Mouse (Mus musculus) embryonic facial prominence, embryonic 10.5 days (tissue): ENCODE measurements around the gene Pdzd7. TPM values are rescaled to one million over a fixed set of nuclear protein-coding genes. Genes with fewer than 3 reads are reported as not detected.

ENCODE experiments used
- DNase-seq: peaks from one replicate; pipeline ENCODE4 v3.0.0-alpha.2; 2017; ENCODE audit warnings: low spot score
- H3K27ac ChIP-seq: fragments of 300-500 bp; sonication (generic); replicated peaks from 2 replicates; pipeline ENCODE4 v1.5.1; 2016; ENCODE audit warnings: mild to moderate bottlenecking
- H3K27me3 ChIP-seq: fragments of 300-500 bp; sonication (generic); replicated peaks from 2 replicates; pipeline ENCODE4 v1.6.1; 2016; ENCODE audit warnings: low read depth, mild to moderate bottlenecking; ENCODE audit not compliant: poor library complexity, severe bottlenecking
- H3K36me3 ChIP-seq: fragments of 300-500 bp; sonication (generic); replicated peaks from 2 replicates; pipeline ENCODE4 v1.6.1; 2016; ENCODE audit warnings: mild to moderate bottlenecking, moderate library complexity
- H3K4me1 ChIP-seq: fragments of 300-500 bp; sonication (generic); 2 replicates; pipeline ENCODE4 v1.6.1; 2016
- H3K4me3 ChIP-seq: fragments of 300-500 bp; sonication (generic); 2 replicates; pipeline ENCODE4 v1.5.1; 2016; ENCODE audit warnings: mild to moderate bottlenecking, moderate library complexity
- H3K9me3 ChIP-seq: fragments of 300-500 bp; sonication (generic); 2 replicates; pipeline ENCODE4 v1.6.1; 2016; ENCODE audit warnings: mild to moderate bottlenecking
- WGBS: fragments of 180-500 bp; shearing (Covaris S2); methylation state at CpG from one replicate; pipeline ENCODE4 v1.1.7; 2016; 5-methylcytosine and 5-hydroxymethylcytosine counted together
- polyA plus RNA-seq: library from polyadenylated mRNA; unstranded; fragments of >200 nt; fragmentation: Nextera tagmentation; extraction: Ambion mirVana; gene quantifications from 2 replicates; pipeline ENCODE4 v1.2.1, GENCODE M21; 2016

Pdzd7 gene
- polyA plus RNA-seq, 1 experiment from 2014 or later, result 0.27 TPM

DNA sequence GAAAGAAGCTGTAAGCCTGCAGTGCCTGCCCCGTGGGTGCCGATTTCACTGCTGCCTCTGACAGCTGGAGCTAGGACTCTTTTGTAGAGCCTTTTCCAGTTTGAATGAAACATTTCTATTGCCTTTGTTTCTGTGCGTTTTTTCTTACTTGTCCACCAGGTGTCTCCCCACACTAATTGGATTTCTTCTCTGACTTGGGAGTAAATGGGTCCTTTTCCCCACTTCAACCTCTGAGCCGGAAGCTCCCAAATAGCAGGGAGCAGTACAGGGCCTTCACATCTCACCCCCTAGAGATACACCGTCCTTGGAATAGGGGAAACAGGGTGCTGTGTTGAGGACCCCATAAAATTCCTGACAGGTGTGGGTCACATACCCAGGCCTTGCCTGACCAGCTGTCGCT, 32.9 kb downstream of the Pdzd7 start:
- Histone ChIP-seq H3K36me3 (peaks cover 51% of the 10 kb centered on the region), H3K27ac (peak overlapping the region; percentile 98), H3K4me1 (peaks cover 61% of the 10 kb centered on the region), H3K27me3 (no peaks in the 10 kb centered on the region), H3K4me3 (no peak overlapping the region), H3K9me3 (no peaks in the 10 kb centered on the region)
- peak; percentile 21 for DNase-seq
- WGBS, result 49% methylated on average over 6 of the region's 6 CpGs

- Histone ChIP-seq H3K36me3 (peaks cover 56% of the 10 kb centered on the region), H3K4me1 (peaks cover 63% of the 10 kb centered on the region), H3K27ac (peak overlapping the region; percentile 98), H3K27me3 (no peaks in the 10 kb centered on the region), H3K4me3 (no peak overlapping the region), H3K9me3 (no peaks in the 10 kb centered on the region)
- 86% methylated on average over 8 of the region's 8 CpGs for WGBS
- DNase-seq, result no peak
Measured at GRCm38 (mm10) chr19:45012219-45012618, 33.3 kb downstream of the Pdzd7 start.

DNA sequence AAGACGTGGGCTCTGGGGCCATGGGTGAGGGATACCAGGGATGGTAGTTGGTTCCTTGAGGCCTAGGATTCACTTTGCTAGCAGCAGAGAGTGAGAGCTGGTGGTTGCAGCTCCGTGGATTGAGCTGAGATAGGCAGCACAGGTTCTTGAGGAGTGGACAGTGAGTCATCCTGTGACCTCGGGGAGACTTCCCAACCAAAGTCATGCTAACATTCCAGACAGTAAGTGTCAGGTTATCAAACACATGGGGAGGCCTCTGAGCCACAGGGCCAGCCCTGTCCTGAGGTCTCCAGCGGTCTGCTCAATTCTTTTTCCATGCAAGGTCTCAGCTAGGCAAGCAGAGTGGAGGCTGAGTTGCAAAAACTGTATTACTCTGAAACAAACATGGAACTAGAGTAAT, 34.9 kb downstream of the Pdzd7 start:
- H3K36me3 ChIP-seq, result peaks cover 57% of the 10 kb centered on the region
- no peaks in the 10 kb centered on the region for H3K9me3 ChIP-seq
- no peak overlapping the region for H3K27ac ChIP-seq
- peaks cover 56% of the 10 kb centered on the region for H3K4me1 ChIP-seq
- 91% methylated on average over 4 of the region's 4 CpGs for WGBS
- no peak overlapping the region for H3K4me3 ChIP-seq
- no peak for DNase-seq
- no peaks in the 10 kb centered on the region for H3K27me3 ChIP-seq

DNA sequence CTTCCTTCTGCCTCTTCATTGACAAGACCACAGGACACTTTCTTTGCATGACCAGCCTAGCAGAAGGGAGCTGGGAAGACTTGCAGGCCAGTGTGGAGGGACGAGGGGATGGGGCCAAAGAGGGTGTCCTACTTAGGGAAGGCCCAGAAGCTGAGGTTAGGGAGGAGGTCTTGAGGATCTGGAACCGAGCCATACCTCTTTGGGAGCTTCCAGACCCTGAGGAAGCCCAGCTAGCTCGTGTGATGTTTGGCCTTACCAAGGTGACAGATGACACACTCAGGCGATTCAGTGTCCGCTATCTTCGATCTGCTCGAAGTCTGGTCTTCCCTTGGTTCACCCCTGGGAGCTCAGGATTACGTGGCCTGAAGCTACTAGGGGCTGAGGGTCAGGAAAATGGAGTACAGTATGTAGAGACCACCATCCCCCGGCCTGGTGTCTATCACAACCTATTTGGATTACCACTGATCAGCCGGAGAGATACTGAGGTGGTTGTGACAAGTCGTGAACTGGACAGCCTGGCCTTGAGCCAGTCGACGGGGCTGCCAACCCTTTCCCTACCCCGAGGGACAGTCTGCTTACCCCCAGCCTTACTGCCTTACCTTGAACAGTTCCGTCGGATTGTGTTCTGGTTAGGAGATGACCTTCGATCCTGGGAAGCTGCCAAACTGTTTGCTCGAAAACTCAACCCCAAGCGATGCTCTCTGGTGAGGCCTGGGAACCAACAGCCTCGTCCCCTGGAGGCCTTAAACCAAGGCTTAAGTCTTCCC, 37.9 kb downstream of the Pdzd7 start:
- Histone ChIP-seq H3K36me3 (peaks cover 76% of the 10 kb centered on the region), H3K27ac (peak overlapping the region; percentile 90), H3K9me3 (no peaks in the 10 kb centered on the region), H3K27me3 (no peaks in the 10 kb centered on the region), H3K4me1 (peaks cover 32% of the 10 kb centered on the region), H3K4me3 (peak overlapping the region; percentile 97)
- no peak for DNase-seq
- WGBS, result 91% methylated on average over 20 of the region's 20 CpGs

DNA sequence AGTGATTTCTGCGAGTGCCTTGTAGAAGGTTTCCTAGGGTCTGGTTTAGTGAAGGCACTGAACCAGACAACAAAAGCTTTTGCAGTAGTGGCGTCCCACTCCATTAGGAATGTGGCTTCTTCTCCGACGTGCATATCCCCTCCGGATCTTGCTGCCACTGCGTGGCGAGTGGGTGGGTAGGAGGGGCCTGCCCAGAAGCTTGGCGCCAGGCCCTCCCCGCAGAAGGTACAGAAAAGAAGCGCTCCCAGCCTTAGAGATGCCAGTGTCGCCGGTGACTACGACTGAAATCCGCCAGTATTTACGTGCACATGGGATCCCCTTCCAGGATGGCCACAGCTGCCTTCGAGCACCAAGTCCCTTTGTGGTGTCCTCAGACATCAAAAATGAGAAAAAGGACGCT, 38.5 kb downstream of the Pdzd7 start:
- no peaks in the 10 kb centered on the region for H3K27me3 ChIP-seq
- peak overlapping the region; percentile 97 for H3K4me3 ChIP-seq
- no peak for DNase-seq
- H3K36me3 ChIP-seq, result peaks cover 77% of the 10 kb centered on the region
- H3K4me1 ChIP-seq, result peaks cover 28% of the 10 kb centered on the region
- WGBS, result 46% methylated on average over 17 of the region's 17 CpGs
- peak overlapping the region; percentile 90 for H3K27ac ChIP-seq
- no peaks in the 10 kb centered on the region for H3K9me3 ChIP-seq

DNA sequence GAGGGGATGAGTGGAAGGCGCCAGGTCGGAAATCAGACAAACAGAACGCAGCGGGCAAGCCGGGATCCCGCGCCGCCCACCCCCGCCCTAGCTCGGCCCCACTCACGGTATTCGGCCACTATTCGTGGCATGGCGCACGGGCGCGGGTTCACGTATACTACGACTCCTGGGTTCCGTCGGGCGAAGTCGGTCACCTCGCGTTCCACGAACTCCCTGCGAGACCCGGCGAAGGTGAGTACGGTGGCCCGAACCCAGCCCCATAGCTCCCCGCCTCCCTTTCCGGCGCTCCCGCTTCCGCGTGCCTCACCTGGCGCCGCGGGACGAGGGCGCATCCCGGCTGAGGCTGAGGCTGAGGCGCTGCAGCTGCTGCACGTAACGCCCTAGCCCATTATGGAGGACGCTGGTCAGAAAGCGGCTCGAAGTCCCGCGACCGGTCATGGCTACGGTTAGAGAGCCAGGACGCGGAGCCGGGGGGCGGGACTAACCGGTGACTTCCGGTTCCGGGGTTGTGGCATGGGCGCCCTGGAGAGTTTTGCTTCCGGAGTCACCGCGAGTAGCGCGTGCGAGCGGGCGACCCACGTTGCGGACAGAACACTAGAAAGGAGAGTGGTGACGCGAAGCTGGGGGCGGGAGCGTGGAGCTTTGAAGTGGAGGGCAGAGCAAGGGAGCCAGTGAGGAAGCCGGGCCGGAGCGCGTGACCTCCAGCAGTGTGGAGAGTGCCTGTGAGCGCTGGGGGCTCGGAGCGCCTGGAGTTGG, 39.4 kb downstream of the Pdzd7 start, which contains the start of gene Mrpl43:
Mrpl43 (minus strand) TSS at position 486 of the 756 bp plus-strand sequence.
- DNase-seq, result peak; percentile 96
- WGBS, result under 1% methylated on average over 82 of the region's 82 CpGs
- peak within 1 kb of the TSS; percentile 90 for H3K27ac ChIP-seq

GRCm38 (mm10) chr19:45005444-45005843, 40.1 kb downstream of the Pdzd7 start, which contains the start of gene Twnk:
Gene Twnk (plus strand): TSS chr19:45005663.
- Histone ChIP-seq H3K27me3 (no peaks in the 10 kb centered on the region), H3K4me1 (peaks cover 28% of the 10 kb centered on the region), H3K9me3 (no peaks in the 10 kb centered on the region), H3K27ac (peak within 1 kb of the TSS; percentile 90), H3K36me3 (peaks cover 77% of the 10 kb centered on the region), H3K4me3 (peak within 1 kb of the TSS; percentile 97)
- 11% methylated on average over 16 of the region's 16 CpGs for WGBS
- peak; percentile 50 for DNase-seq

More for the DNA sequence above, 39.4 kb downstream of the Pdzd7 start, which contains the start of gene Mrpl43:
- no peaks in the 10 kb centered on the region for H3K27me3 ChIP-seq
- no peaks in the 10 kb centered on the region for H3K9me3 ChIP-seq
- H3K4me1 ChIP-seq, result peaks cover 28% of the 10 kb centered on the region
- H3K4me3 ChIP-seq, result peak within 1 kb of the TSS; percentile 97
- peaks cover 77% of the 10 kb centered on the region for H3K36me3 ChIP-seq

GRCm38 (mm10) chr19:45003740-45004516, 41.6 kb downstream of the Pdzd7 start:
- H3K27ac ChIP-seq, result no peak overlapping the region
- no peaks in the 10 kb centered on the region for H3K9me3 ChIP-seq
- 90% methylated on average over 7 of the region's 7 CpGs for WGBS
- H3K36me3 ChIP-seq, result peaks cover 78% of the 10 kb centered on the region
- H3K4me3 ChIP-seq, result no peak overlapping the region
- H3K27me3 ChIP-seq, result no peaks in the 10 kb centered on the region
- peaks cover 25% of the 10 kb centered on the region for H3K4me1 ChIP-seq
- no peak for DNase-seq

DNA sequence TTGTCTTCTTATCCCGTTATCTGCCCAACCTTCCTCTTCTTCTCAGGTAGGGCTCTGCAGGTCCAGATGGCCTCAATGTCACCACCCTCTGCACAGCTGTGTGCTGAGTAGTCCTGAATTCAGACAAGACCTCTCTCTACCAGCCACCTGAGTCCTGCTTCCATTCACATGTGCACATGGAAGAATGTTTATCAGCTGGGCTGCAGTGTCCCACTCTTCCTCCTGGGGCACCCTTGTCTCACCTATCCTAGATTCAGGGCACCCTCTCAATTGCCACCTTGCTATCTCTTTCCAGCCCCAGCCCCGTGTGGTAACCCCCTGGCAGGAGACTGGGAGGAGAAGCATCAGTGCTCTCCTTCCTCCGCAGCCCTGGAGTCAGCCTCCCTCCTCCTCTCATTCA, 43.2 kb downstream of the Pdzd7 start:
- no peak for DNase-seq
- Histone ChIP-seq H3K27ac (no peak overlapping the region), H3K36me3 (peaks cover 78% of the 10 kb centered on the region), H3K4me1 (peaks cover 29% of the 10 kb centered on the region), H3K27me3 (no peaks in the 10 kb centered on the region), H3K4me3 (no peak overlapping the region), H3K9me3 (no peaks in the 10 kb centered on the region)
- WGBS, result 69% methylated on average over 3 of the region's 3 CpGs

- H3K27me3 ChIP-seq, result no peaks in the 10 kb centered on the region
- peaks cover 13% of the 10 kb centered on the region for H3K4me1 ChIP-seq
- no peak overlapping the region for H3K4me3 ChIP-seq
- WGBS, result 87% methylated on average over 8 of the region's 8 CpGs
- H3K36me3 ChIP-seq, result peaks cover 85% of the 10 kb centered on the region
- no peak overlapping the region for H3K27ac ChIP-seq
- H3K9me3 ChIP-seq, result no peaks in the 10 kb centered on the region
- DNase-seq, result no peak
Measured at GRCm38 (mm10) chr19:44999647-45000046, 45.9 kb downstream of the Pdzd7 start.

GRCm38 (mm10) chr19:44997786-44998185, 47.7 kb downstream of the Pdzd7 start:
- H3K27ac ChIP-seq, result no peak overlapping the region
- no peak overlapping the region for H3K4me3 ChIP-seq
- WGBS, result 73% methylated on average over 11 of the region's 11 CpGs
- no peaks in the 10 kb centered on the region for H3K27me3 ChIP-seq
- peaks cover 71% of the 10 kb centered on the region for H3K36me3 ChIP-seq
- peaks cover 14% of the 10 kb centered on the region for H3K4me1 ChIP-seq
- DNase-seq, result peak; percentile 29
- no peaks in the 10 kb centered on the region for H3K9me3 ChIP-seq

DNA sequence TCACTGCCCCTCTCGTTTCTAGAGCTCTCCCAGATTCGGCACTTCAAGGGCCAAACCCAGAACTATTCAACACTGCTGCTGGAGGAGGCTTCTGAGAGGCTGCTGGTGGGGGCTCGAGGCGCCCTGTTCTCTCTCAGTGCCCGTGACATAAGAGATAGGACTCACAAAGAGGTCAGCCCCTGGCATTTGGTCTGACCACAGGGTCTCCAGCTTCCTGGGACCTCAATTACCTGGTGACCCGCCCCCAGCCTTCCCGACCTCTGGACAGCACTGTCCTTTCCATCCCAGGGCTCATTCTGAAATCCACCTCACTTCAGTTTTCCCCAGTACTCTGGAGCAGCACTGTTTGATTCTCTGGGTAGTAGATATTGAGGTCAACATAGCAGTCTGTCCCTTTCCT, 52.8 kb downstream of the Pdzd7 start:
- peak overlapping the region; percentile 17 for H3K4me3 ChIP-seq
- peaks cover 28% of the 10 kb centered on the region for H3K36me3 ChIP-seq
- peaks cover 57% of the 10 kb centered on the region for H3K4me1 ChIP-seq
- peak overlapping the region; percentile 44; the same call in 1 of the 2 replicates for H3K27ac ChIP-seq
- no peak for DNase-seq
- H3K27me3 ChIP-seq, result 0 out of 2 replicates have a peak, but pooled peaks cover 11% of the 10 kb centered on the region
- 55% methylated on average over 7 of the region's 7 CpGs for WGBS
- no peaks in the 10 kb centered on the region for H3K9me3 ChIP-seq
